Mouse (Mus musculus) megakaryocyte-erythroid progenitor cell, adult 5-6 weeks (primary cell): ENCODE results near the gene Reln. TPM values are rescaled to one million over a fixed set of nuclear protein-coding genes. Genes with fewer than 3 reads are reported as not detected.

ENCODE experiments used
- ATAC-seq: replicated peaks from 2 replicates; pipeline ENCODE4 v1.8.0; 2016; ENCODE audit warnings: mild to moderate bottlenecking, inconsistent platforms; ENCODE audit not compliant: severe bottlenecking, poor library complexity, low FRiP score, low TSS enrichment
- total RNA-seq, 2 experiments: library from RNA; stranded (forward) in 1 of 2; stranded (reverse) in 1 of 2; fragments of 200-1000, 215-1000 nt in 1 of 2; fragments of >200 nt in 1 of 2; fragmentation: Nextera tagmentation in 1 of 2; gene quantifications; 2 replicates each; pipeline ENCODE4 v1.2.3; 2014 to 2017

Gene Reln
- total RNA-seq, 2 experiments from 2014 or later = 0.61 TPM; not detected in 1

DNA sequence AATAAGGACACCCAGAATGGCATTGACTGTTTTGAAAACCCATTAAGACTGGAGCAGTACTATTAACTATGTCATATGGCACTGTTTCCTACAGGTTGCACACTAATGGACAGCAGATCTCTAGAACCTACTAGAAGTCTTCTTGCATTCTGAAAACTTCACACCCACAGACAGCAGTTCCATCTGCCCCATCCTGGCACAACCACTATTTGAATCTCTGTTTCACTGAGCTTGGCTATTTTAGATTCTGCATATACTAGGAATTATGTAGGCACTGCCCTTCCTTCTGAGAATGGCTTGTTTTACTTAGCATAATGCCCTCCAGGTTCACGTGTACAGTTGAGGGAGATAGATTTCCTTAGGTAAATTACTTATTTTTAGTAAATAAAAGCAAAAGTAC lies 99.4 kb downstream of the Reln start:
- no peak for ATAC-seq

DNA sequence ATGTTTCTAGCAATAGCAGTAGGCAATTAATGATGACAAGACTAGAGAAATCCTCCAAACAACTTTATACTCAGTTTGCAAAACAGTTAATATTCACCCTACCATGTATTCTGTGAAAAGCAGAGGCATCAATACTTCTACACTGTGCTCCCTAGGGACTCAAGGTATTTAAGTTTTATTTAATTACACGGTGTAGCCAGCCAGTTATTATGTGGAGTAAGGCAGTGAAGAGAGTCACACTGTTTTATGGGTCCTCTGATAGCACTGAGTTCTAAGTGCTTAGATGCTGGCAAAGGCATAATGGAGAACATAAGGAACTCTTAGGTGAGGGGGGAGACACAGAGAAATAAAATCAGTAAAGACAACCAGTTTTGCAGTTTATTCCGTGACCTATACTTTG lies 101.0 kb downstream of the Reln start:
- ATAC-seq = no peak

DNA sequence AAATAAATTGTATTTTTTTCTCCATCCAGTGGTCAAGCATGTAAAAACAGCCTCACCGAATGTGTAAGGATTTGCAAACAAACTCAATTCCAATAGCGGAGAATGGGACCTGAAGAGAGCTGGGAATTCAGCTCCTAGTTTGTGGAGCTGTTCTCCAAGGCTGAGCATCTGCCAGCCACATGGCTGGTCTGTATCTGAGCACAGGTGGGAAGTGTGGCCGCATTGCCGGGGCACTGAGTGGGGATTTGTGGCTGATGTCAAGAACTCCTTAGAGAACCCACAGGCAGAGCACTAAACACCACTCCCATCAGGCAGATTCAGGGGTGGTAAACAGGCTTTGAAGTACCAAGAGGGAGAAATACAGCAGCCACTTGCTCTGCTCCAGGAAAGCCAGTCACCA lies 102.9 kb downstream of the Reln start:
- no peak for ATAC-seq

DNA sequence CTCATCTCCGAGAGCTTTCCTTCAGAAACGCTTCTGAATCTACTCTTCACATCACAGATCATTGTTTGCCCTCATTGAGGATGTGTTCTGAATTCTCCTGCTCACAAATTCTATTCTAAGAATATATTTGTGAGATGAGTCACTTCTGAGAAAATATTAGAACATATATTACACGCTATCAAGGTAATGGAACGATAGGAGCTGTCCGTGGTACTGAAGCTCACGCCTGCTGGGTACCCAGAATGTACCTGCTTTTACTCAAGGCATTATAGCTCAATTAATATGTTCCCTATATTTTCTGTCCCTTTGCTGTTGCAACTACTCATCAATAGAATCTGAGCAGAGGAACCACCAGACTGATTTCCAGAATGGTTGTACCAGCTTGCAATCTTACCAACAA lies 107.7 kb downstream of the Reln start:
- ATAC-seq = no peak

DNA sequence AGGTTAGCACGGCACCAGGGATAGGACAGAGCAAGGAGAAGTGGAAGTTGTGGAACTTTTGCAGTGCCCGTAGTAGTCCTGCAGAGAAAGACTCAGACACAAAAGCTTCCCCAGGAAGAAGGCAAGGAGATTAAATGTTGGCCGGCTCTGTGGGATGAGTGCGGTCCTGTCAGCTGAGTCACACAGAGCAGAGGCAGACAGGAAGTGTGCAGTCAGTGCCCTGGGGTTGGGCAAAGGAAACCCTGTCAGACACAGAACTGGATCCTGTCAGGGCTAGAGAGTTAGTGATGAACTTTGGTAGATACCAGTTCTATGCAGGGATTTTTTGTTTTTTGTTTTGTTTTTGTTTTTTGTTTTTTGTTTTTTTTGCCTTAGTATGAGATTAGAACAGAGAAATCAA lies 120.0 kb downstream of the Reln start:
- no peak for ATAC-seq

DNA sequence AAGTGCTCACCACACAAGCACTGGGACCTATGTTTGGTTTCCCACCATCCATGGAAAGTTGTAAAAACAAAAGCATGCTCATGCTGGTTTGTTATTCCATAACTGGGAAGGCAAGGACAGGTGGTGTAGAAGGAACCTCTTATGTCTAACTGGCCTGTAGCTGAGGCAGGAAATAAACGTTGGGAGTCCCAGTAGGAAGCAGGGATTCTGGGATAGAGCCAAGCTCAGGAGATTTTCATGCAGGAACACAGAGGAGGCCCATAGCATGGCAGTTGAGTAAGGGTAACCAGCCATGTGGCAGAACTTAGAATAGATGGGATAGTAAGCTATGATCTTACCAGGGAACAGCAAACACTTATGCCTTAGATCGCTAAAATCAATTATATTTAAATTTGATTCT lies 120.6 kb downstream of the Reln start:
- no peak for ATAC-seq

DNA sequence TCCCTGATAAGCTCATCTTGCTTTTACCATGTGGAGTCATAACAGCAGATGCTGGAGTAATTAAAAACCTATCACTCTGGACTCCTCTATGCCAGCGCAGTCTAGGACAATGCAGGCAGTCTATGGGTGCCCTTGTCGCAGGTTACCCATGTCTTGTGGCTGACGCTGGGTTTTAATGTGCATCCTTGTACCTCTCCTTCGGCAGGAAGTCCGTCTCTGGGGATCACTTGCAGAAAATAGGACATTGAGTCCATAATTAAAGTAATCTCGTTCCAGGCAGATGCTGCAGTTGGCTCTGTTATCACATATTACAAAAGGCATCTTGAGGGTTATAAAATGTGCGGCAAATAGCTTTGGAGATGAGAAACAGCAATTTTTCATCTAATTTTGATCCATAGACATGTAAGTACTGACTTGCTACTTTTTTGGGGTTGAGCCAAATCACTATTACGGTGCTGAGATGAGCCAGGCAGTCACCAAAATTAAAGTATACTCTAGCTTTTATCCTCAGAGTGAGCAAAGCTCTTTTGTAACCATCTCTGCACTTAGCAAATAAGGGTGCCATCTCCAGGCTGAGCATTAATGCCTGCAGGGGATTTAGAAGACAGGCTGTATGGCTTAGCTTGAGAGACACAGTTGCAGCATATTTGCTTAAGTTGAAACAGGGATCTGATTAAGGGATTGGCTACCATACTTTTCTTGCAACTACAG lies 136.0 kb downstream of the Reln start:
- no peak for ATAC-seq

DNA sequence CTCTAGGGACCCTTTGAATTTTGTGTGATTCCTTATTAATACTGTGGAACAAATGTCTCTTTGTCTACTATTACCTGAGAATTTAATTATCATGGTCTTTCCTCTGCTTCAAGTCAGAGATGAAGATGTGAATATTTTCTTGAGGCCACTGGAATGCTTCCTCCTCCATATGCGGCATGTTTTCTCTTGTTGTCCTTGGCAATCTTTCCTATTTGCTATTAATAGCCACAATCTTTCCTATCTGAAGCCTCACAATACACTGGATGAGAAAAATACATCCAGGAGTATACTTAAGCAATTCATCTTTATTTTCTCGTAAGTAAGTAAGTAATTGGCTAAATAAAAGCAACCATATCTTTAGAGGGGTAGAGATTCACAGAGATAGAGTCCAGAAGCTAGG lies 146.6 kb downstream of the Reln start:
- ATAC-seq = no peak

DNA sequence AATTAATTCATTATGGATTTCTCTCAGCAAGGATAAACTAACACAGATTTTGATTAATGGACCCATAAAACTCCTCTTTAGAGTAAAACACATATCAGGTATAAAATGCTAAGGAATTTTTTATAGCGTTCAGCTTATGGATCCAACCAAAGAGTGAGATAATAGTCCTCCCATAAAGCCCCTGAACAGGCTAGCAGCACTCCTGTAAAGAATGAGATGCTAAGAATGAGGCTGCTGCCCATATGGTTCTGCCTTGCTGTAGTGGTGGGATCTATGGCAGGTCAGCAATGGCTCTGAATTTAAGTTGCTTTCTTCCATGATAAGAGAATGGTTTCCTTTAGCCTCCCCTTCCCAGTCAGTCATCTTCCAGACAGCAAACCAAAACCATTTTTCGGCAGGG lies 147.6 kb downstream of the Reln start:
- ATAC-seq = no peak

DNA sequence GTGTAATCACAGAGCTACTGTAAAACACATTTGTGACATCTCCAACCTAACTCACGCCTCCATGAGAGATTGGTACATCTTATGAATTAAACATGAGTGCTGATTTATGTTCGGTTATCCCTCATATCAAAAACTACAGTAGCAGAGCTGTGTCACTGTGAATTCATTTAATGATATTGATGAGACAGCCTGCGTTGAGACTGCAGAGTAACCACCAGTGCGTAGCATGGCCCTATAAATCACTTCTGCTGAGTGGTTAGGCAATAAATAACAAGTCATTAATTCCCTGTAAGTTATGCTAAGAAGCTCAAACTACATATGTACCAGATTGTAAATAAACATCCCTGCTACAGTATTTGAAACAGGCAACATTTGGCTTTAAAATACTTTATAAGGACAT lies 148.0 kb downstream of the Reln start:
- no peak for ATAC-seq

DNA sequence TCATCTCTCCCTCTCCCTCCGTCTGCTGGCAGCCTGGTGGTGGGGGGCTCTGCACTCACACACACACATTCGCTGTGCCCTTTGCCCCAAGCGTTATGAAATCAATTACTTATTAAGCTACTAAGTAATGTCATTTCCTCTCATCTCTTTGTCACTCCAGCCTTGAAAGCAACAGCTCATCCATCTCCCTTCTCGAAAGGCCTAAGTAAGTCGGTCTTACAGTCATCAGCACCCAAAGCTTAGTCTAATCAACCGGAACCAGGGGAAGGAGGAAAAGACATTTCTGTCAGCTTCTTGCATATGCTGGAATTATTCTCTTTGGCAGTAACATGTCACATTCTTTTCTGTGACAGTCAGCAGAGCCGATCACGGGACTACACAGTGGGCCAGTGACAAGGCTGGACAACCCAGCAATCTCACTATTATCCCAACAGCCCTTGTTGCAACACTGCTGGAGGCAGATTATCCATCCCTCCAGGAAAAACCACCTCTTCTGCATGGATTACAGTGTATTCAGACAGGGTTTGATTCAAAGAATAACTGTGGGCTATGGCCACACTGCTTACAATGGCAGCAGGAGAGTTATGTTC lies 149.1 kb downstream of the Reln start:
- ATAC-seq = no peak

DNA sequence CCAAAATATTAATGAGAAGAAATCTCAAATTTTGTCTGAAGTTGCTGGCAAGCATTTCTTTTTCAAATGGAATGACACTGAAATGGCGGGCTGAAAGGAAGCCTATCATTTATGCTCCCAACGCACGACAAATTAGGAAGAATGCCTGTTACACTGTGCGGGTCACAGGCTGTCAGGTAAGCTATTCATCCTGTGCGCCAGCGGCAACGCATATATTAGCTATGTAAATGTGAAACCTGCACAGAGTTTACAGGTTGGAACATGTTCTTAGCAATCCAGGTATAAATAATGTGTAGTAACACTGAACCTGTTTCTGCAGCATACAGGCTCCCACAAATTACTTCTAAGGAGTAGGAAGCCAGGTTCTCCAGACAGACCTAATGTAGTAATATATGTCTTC lies 152.7 kb downstream of the Reln start:
- no peak for ATAC-seq

DNA sequence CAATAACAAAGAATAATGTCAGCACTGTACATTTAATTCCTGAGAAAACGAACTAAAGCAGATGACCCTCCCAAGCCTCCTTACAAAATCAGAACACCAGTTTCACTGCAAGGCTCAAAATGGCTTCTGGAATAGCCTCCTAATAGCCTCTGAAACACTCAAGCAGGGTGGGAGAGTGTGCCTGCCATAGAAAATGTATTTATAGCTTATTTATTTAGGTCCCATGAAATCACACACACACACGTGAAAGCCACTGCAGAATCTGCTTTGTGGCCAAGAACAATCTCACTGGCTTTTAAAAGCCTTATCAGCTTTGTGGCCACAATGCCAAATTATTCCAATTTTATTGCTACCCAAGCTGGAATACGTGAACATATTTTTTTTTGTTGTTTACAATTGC lies 154.2 kb downstream of the Reln start:
- ATAC-seq = no peak

DNA sequence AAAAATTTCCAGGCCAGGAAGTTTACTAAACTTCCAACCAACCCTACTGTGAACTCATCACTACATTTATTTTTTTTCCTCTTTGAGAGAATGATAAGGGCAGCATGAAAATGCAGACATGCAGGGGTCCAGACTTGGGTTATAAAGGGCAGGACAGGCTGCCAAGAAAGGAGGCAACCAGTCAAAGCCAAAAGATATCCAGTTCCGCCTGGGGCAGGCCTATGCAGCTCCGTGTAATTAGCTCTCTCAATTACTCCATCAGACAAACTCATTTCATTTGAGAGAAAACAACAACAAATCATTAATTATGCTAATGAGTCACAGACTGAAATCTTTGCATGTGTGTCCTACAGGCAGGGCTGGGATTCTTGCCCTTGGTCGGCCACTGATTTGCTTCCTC lies 156.9 kb downstream of the Reln start:
- no peak for ATAC-seq

DNA sequence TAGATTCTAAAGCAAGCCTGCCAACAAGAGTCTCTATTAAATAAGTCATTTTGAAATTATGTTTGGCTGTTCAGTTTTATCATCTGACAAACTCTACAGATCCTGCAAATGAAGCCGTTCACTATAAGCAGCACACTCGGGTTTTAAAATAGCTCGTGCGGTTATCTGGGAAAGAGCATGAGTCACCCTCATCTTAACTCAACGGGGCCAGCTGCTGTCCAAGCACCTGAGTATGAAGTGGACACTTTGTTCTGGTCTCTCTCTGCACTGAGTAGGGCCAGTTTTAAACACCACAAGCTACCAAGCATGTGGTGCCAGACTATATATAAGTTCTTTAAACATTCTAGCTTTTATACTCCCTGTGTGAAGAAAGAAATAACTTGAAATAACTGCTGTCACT lies 168.0 kb downstream of the Reln start:
- no peak for ATAC-seq

DNA sequence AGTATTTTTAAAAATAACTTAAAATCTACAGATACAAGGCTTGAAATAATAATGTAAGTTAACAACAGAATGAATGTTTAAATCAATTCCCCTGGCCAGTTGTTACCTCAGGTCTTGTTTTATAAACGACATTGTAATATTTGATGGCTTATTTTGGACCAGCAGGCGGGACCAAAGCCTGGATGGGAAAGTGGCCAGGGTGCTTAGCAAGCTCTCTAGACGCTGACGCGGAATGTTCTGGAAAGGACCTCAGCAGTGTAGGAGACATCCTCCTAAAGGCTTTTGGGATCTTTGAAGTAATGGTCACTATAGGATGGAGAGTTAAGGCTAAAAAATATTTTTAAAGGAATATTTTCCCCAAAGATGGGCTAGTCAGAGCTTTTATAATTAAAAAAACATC lies 173.2 kb downstream of the Reln start:
- ATAC-seq = no peak

DNA sequence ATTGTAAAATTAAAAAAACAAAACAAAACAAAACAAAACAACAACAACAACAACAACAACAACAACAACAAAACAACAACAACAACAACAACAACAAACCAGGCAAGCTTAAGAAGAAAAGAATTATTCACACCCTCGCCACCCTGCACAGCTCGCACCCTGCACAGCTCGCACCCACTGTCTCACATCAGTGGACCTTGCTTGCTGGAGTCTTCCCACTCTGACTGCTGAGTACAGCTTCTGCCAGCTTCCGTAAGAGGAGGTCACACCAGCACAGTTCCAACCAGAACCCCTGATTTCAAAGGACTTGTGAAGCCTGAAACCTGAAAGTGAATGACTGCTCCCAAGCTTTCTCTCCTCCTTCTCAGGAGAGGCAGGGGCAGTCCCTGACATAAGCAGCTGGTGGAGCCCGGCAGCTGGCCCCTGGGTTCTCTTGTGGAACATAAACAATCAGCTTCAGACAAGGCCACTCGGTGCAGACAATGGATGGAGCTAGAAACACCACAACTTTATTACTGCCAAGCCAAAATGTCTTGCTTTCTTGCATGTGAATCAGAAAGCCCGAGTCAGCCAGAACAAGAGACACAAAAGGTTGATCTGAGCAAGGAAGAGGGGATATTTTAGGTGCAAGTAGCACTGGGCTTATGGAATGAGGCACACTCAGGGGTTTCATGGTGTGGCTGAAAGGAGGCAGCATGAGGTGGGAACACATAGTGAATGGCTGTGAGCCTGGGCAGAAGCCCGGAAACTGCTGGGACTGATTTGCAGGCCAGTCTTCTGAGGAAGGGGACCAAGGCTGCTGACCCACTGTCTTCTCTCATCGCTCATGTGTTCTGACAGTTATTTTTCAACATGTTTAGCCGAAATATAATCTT lies 180.2 kb downstream of the Reln start:
- no peak for ATAC-seq

DNA sequence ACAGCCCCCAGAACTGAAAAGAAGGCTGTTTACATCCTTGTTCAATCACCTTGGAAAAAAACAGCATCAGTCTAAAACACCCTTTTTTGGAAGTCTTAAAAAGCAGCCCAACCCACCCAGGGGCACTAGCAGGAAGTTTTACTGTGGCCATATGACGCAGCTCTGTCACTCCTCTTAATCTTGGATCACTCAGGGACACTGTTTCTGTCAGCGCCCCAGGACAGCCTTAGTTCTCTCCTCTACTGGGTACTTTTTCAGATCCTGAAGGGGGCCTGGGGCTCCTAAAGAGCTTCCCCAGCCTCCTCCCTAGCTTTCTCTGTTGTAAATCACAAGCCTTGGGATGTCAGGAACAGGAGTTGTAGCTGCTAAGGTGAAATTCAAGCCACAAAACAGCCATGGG lies 183.6 kb downstream of the Reln start:
- no peak for ATAC-seq

DNA sequence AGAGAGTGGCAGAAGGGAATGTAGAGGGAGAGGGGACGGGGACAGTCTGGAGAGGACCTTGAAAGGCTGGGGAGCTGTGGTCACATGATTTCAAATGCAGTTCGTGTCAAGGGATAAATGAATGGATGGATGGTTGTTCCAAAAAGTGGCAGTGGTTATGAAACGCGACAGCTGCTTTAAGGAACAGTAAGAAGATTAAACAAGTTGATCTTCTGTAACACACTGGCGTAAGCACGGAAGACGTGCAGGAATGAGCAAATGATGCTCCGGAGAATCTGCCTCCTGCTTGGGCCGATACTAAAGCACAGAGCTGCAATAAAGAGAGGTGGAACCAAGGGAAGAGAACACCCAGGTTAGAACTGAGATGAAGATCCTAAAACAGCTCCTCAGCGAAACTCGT lies 185.7 kb downstream of the Reln start:
- no peak for ATAC-seq

DNA sequence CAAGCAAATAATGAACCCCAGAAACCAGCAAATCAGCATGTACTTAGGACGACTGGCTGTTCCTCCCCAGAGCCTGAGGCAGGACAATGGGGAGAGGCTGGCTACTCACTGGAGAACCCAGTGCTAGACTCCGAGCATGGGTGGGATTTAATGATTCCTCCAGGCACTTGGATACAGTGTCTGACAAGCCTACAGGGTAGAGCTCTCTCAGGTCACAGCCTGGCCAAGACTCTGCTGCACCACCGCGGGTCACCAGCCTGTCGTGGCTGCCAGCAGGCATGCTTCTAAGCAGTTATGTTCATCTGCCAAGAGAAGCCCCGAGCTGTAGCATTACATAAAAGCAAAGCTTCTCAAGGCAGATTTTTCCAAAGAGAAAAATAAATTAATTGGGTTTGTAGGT lies 190.9 kb downstream of the Reln start:
- ATAC-seq = no peak

DNA sequence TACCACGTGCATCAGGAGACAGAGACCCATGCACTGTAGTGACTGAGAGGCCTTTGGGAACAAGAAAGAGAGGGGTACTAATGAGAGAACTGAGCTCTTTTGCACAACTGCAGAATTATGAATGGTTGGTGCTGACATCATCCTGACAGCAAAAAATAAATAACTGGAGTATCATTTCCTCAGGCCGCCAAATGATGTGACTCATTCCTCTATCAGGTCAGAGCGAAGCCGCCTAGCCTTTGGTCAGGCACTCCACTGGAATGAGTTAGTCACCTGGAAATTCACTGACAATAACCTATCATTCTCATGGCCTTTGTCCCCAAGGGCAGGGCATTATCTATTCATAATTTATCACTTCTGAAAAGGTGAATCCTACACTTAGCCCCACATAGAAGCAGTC lies 202.7 kb downstream of the Reln start:
- ATAC-seq = no peak
